Mouse (Mus musculus) forebrain, embryonic 11.5 days (tissue): Measurements from ENCODE around the gene Maz. TPM values are rescaled to one million over a fixed set of nuclear protein-coding genes. Genes with fewer than 3 reads are reported as not detected.

Source experiments
- ATAC-seq: fragments of 200-750 bp; cut with Nextera tagmentation; replicated peaks from 2 replicates; pipeline ENCODE4 v1.8.0; 2017; ENCODE audit warnings: moderate TSS enrichment; ENCODE audit not compliant: low FRiP score
- DNase-seq: peaks from one replicate; pipeline ENCODE4 v3.0.0-alpha.2; 2017; ENCODE audit warnings: low spot score
- H3K27ac ChIP-seq: fragments of 300-500 bp; sonication (generic); 2 replicates; pipeline ENCODE4 v1.5.1; 2014; ENCODE audit warnings: low read depth, low read length
- H3K27me3 ChIP-seq: fragments of 300-500 bp; sonication (generic); 2 replicates; pipeline ENCODE4 v1.6.1; 2014; ENCODE audit warnings: mild to moderate bottlenecking, low read length, mixed read lengths; ENCODE audit not compliant: control insufficient read depth, insufficient read depth
- H3K36me3 ChIP-seq: fragments of 300-500 bp; sonication (generic); 2 replicates; pipeline ENCODE4 v1.6.1; 2014; ENCODE audit warnings: mild to moderate bottlenecking, low read length, moderate library complexity, mixed read lengths; ENCODE audit not compliant: control insufficient read depth, insufficient read depth
- H3K4me1 ChIP-seq: fragments of 300-500 bp; sonication (generic); replicated peaks from 2 replicates; pipeline ENCODE4 v1.6.1; 2014; ENCODE audit warnings: low read length, mixed read lengths; ENCODE audit not compliant: control insufficient read depth, insufficient read depth
- H3K4me2 ChIP-seq: fragments of 300-500 bp; sonication (generic); 2 replicates; pipeline ENCODE4 v1.6.1; 2014; ENCODE audit warnings: low read depth, mild to moderate bottlenecking, low read length, moderate library complexity, mixed read lengths; ENCODE audit not compliant: severe bottlenecking
- H3K4me3 ChIP-seq: fragments of 300-500 bp; sonication (generic); 2 replicates; pipeline ENCODE4 v1.5.1; 2014; ENCODE audit warnings: low read depth, low read length
- H3K9ac ChIP-seq: fragments of 300-500 bp; sonication (generic); 2 replicates; pipeline ENCODE4 v1.6.1; 2014; ENCODE audit warnings: low read length
- H3K9me3 ChIP-seq: fragments of 300-500 bp; sonication (generic); 2 replicates; pipeline ENCODE4 v1.6.1; 2016; ENCODE audit warnings: low read length, mixed read lengths; ENCODE audit not compliant: control insufficient read depth
- WGBS: fragments of 180-500 bp; shearing (Covaris S2); extraction: QIAGEN DNeasy Blood & Tissue Kit; methylation state at CpG from one replicate; pipeline ENCODE4 v1.1.7; 2014; 5-methylcytosine and 5-hydroxymethylcytosine counted together
- polyA plus RNA-seq: library from polyadenylated mRNA; unstranded; fragments of >200 nt; fragmentation: Nextera tagmentation; extraction: Ambion mirVana; gene quantifications from 2 replicates; pipeline ENCODE4 v1.2.1, GENCODE M21; 2014

Gene Maz
- polyA plus RNA-seq, 1 experiment from 2014 or later, result 106 TPM

DNA sequence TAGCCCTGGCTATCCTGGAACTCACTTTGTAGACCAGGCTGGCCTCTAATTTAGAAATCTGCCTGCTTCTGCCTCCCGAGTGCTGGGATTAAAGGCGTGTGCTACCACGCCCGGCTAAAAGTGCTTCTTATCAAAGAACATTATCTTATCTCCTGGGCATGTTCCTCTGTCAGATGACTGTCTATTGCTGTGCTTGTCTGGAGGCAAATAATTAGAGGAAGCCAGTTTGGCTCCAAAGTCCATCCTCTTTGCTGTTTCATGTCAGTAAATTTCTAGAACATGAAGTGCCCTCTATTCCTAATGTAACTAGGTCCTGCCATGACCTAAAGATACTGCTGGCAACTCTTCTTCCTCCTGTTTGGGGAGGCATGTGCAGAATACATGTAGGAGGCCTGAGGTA lies 44.8 kb downstream of the Maz start:
- Histone ChIP-seq H3K27me3 (no peaks in the 10 kb centered on the region), H3K4me1 (peaks cover 3% of the 10 kb centered on the region; the same call in 1 of the 2 replicates), H3K27ac (no peak overlapping the region), H3K4me3 (no peak overlapping the region), H3K36me3 (no peaks in the 10 kb centered on the region; the same call in 1 of the 2 replicates), H3K4me2 (no peak overlapping the region), H3K9me3 (no peaks in the 10 kb centered on the region), H3K9ac (no peak overlapping the region)
- no peak for ATAC-seq
- WGBS, result 86% methylated on average over 4 of the region's 4 CpGs
- DNase-seq, result no peak

DNA sequence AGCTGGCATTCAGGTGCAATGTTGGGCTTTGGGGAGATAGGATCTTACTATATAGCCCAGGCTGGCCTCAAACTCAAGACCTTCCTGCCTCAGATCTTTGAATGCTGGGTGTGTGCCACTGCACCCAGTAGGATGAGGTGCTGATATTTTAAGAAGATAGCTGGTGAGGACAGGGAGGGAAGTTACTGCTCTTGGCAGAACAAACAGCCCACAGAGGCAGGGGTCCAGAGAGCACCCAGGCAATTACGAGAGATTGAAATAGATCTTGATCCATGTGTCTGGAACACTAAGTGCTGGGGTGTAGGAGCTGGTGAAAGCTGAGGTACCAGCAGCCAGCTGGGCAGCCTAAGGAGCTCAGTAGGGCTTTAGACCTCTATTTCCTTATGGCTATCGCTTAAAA lies 45.2 kb downstream of the Maz start:
- Histone ChIP-seq H3K27ac (no peak overlapping the region), H3K9me3 (no peaks in the 10 kb centered on the region), H3K9ac (no peak overlapping the region), H3K4me1 (peaks cover 4% of the 10 kb centered on the region; the same call in 1 of the 2 replicates), H3K27me3 (no peaks in the 10 kb centered on the region), H3K4me2 (no peak overlapping the region), H3K4me3 (no peak overlapping the region), H3K36me3 (no peaks in the 10 kb centered on the region; the same call in 1 of the 2 replicates)
- DNase-seq, result no peak
- WGBS, result 80% methylated on average over 2 of the region's 2 CpGs
- no peak for ATAC-seq

DNA sequence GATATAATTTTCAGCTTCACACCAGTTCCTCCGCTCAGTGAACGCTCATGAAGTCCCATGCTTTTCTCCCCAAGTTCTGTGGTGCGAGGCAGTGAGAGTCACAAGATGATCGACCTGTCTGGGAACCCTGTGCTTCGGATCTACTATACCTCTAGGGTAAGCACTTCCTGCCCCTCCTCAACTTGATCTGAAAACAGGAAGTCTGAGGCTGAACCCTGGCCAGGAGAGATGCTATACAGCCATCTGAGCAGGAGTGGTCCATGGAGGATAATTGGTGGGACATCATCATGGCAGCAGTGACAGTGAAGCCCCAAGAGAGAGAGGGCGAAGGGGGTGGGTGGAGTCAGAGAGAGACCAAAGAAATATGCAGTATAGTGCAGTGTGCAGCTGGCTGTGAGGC lies 48.0 kb downstream of the Maz start:
- Histone ChIP-seq H3K4me1 (peaks cover 6% of the 10 kb centered on the region; the same call in 1 of the 2 replicates), H3K9me3 (no peaks in the 10 kb centered on the region)
- ATAC-seq, result no peak

DNA sequence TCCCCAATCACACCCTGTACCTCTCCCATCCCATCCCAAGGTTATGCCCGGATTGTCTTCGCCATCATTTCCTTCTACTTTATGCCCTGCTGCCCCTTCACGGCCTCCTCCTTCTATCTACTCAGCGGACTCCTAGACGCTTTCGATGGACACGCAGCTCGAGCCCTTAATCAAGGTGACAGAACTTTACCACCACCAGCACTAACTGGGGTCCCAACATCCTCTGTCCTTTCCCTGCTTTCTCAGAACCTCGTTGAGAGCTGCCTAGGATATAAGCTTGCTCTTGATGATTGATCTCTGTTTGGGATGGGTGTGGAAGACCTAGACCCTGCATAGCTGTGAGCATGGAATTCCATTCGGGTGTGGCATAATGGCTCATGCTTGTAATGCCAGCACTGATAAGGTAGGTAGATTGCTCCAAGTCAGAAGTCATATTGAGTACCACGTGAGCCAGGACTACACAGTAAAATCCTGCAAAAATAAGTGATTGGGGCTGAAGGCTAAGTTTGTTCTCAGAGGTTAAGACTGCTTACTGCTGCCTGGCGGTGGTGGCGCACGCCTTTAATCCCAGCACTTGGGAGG lies 49.9 kb downstream of the Maz start:
- Histone ChIP-seq H3K27me3 (no peaks in the 10 kb centered on the region), H3K4me3 (peak overlapping the region; percentile 98), H3K4me2 (peak overlapping the region; percentile 84), H3K27ac (no peak overlapping the region), H3K4me1 (peaks cover 6% of the 10 kb centered on the region; the same call in 1 of the 2 replicates), H3K9me3 (no peaks in the 10 kb centered on the region), H3K9ac (peak overlapping the region; percentile 90), H3K36me3 (no peaks in the 10 kb centered on the region; the same call in 1 of the 2 replicates)
- DNase-seq (no peak), ATAC-seq (no peak)
- WGBS, result 28% methylated on average over 14 of the region's 14 CpGs

More for the DNA sequence above, 48.0 kb downstream of the Maz start:
- Histone ChIP-seq H3K4me2 (no peak overlapping the region), H3K4me3 (no peak overlapping the region), H3K9ac (no peak overlapping the region), H3K36me3 (no peaks in the 10 kb centered on the region; the same call in 1 of the 2 replicates), H3K27ac (no peak overlapping the region), H3K27me3 (no peaks in the 10 kb centered on the region)
- DNase-seq, result no peak
- 93% methylated on average over 6 of the region's 6 CpGs for WGBS

DNA sequence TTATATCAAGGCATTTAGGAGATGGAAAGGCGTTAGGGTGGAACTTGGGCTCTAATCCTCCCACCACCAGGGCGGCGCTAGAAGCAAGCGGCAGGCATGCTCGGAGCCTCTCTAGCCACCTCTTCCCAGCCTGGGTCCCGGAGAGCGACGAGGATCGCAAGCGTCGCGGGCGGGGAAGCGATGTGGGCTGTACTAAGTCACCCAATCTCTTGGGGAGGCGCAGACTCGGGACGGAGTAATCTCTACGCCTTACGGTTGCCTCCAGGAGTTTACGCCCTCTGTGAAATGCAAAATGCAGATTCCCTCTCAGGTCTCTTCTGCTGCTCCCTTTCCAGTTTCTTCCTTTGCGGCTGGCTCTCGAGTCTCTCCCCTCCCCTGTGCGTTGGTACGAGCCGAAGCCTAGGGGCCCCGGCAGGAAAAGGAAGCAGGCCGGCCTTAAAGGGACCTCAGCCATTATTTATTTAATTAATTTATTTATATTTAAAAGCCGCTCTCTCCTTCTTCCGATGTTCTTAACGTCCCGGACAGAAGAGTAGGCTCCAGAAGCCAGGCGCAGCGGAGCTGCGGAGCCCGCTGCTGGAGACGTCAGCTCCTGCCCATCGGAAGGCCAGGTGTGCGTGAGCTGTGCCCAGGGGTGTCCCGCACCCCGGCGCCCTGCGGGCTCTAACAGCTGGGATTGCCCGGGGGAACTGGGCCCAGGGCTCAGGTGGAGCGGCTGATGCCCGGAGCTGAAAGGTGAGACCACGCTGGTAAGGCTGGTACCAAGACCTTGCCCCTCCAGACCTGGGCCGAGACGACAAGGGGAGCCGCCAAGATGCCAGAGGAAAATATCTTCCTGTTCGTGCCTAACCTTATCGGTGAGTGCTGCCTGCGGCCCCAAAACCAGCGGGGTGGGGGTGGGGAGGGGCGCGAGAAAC lies 50.6 kb downstream of the Maz start, which contains the start of gene Cdiptos:
Cdiptos (minus strand) TSS at position 149 of the 917 bp plus-strand sequence.
- ATAC-seq, result peak; percentile 95
- Histone ChIP-seq H3K27me3 (no peaks in the 10 kb centered on the region), H3K4me1 (peaks cover 6% of the 10 kb centered on the region; the same call in 1 of the 2 replicates), H3K4me3 (peak within 1 kb of the TSS; percentile 98), H3K9ac (peak within 1 kb of the TSS; percentile 90), H3K27ac (peak within 1 kb of the TSS; percentile 86), H3K9me3 (no peaks in the 10 kb centered on the region), H3K36me3 (no peaks in the 10 kb centered on the region; the same call in 1 of the 2 replicates), H3K4me2 (peak within 1 kb of the TSS; percentile 84)
- WGBS, result under 1% methylated on average over 55 of the region's 55 CpGs
- peak; percentile 99 for DNase-seq

DNA sequence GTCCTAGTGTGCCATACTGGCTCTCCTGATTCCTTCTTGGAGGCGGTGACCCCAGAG lies 51.1 kb downstream of the Maz start, which contains the start of gene Cdipt:
Cdipt (plus strand) TSS at position 22 of the 57 bp plus-strand sequence.
- ATAC-seq (no peak), DNase-seq (no peak)
- Histone ChIP-seq H3K27ac (peak within 1 kb of the TSS; percentile 86), H3K9me3 (no peaks in the 10 kb centered on the region), H3K4me2 (peak within 1 kb of the TSS; percentile 84), H3K4me3 (peak within 1 kb of the TSS; percentile 98), H3K36me3 (no peaks in the 10 kb centered on the region; the same call in 1 of the 2 replicates), H3K27me3 (no peaks in the 10 kb centered on the region), H3K4me1 (peaks cover 6% of the 10 kb centered on the region; the same call in 1 of the 2 replicates), H3K9ac (peak within 1 kb of the TSS; percentile 90)
- 11% methylated on average over 1 of the region's 1 CpGs for WGBS

DNA sequence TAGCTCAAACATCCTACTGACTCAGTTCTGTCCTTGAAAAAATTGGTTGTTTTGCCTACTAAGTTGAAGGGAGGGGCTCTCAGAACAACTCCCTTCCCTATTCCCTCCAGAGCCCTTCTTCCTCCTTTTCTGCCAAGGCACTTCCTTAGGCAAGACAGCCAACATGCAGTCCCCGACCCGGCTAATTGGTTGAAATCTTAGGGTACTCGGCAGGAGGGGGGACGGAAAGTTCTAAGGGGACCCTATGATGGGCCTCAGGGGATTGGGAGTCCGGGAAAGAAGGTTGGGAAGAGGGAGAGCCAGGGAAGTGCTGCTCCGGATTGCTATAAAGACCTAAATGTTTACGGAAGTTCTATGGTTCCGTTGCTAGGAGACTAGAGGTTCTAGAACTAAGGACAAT lies 51.3 kb downstream of the Maz start:
- DNase-seq, result no peak
- Histone ChIP-seq H3K4me3 (peak overlapping the region; percentile 98; the same call in 1 of the 2 replicates), H3K27ac (no peak overlapping the region), H3K9ac (peak overlapping the region; percentile 41), H3K36me3 (no peaks in the 10 kb centered on the region; the same call in 1 of the 2 replicates), H3K27me3 (no peaks in the 10 kb centered on the region), H3K4me1 (peaks cover 6% of the 10 kb centered on the region; the same call in 1 of the 2 replicates), H3K4me2 (peak overlapping the region; percentile 84), H3K9me3 (no peaks in the 10 kb centered on the region)
- peak; percentile 25; the same call in 1 of the 2 replicates for ATAC-seq
- 12% methylated on average over 8 of the region's 8 CpGs for WGBS
